ENCODE assay signal across 8 mouse cellular contexts in the genomic region with DNA sequence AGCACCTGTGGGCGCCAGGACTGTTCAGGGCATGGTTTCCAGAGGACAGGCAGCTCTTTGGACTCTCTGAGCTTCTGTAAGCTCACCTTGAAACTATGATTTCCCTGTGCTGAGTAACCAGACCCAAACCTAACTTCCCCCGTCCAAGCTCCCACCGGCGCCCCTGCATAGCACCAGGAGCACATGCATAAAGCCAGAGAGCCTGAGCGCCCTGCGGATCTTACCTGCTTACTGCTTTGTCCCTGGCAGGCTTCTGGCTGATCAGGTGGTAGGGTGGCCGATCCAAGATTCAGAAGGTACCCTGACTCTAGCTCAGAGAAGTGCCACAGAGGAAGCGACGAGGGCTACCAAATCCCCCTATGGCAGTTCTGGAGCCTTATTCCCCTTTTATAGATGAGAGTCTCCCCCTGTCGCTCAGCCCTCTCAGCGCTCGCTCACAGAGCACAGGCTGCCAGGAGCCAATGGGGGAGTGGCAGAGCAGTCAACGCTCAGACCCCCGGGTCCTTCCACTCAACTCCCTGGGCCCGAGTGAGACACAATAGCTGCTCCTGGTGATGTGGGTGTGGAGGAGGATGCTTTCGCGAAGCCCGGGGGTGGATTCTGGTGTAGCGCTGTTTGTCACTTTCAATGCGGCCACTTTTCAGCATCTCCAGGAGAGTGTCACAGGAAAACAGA. TPM values are rescaled to one million over a fixed set of nuclear protein-coding genes. Genes with fewer than 3 reads are reported as not detected.
DNase-seq lines count a peak whose midpoint lies in the region; ATAC-seq and TF ChIP-seq lines count a peak whose summit lies in the region.
"Had no signal": no experiment of that assay in that cellular context is flagged by ENCODE, and none has a peak within 500 bp of the region (broad histone marks: within the 10 kb centered on the region; RNA-seq: fewer than 3 reads in every experiment).

A gene (minus strand): TSS at position 361 of the 675 bp plus-strand sequence.

- 0 out of 2 replicates have a peak, but pooled peaks cover 2% of the 10 kb centered on the region for H3K27me3 ChIP-seq in forebrain, embryonic 16.5 days (replicated peaks; ENCODE audit: control insufficient read depth, insufficient read depth, low read length)
- peaks cover 17% of the 10 kb centered on the region; the same call in 1 of the 2 replicates for H3K27me3 ChIP-seq in limb, embryonic 11.5 days (ENCODE audit: control insufficient read depth, insufficient read depth, low read length)

- WGBS in forebrain, embryonic 16.5 days, result 4% methylated on average over 20 of the region's 20 CpGs
- WGBS in limb, embryonic 11.5 days, result 11% methylated on average over 20 of the region's 20 CpGs
- 9% methylated on average over 20 of the region's 20 CpGs for WGBS in lung, adult 2 months

- TF ChIP-seq CTCF in lung, adult 2 months (IDR thresholded peaks at IDR 0.05; ENCODE audit: insufficient read depth, low read length), result no peak

- no peaks in the 10 kb centered on the region for H3K9me3 ChIP-seq in forebrain, embryonic 16.5 days (ENCODE audit: control insufficient read depth, low read length)
- H3K9me3 ChIP-seq in limb, embryonic 11.5 days (ENCODE audit: control insufficient read depth, low read length), result no peaks in the 10 kb centered on the region
- H3K9me3 ChIP-seq: megakaryocyte, embryonic 14.5 days had no signal

- ATAC-seq in forebrain, embryonic 16.5 days, result peak; percentile 91
- ATAC-seq in limb, embryonic 11.5 days (ENCODE audit: insufficient number of reproducible peaks, low FRiP score, low TSS enrichment, low read depth), result no peak

- H3K9ac ChIP-seq in forebrain, embryonic 16.5 days (replicated peaks; ENCODE audit: low read depth, low read length), result peak within 1 kb of the TSS; percentile 27
- no peak within 1 kb of the TSS for H3K9ac ChIP-seq in limb, embryonic 11.5 days (ENCODE audit: low read length)

- peak within 1 kb of the TSS; percentile 27 for H3K4me3 ChIP-seq in forebrain, embryonic 16.5 days (replicated peaks; ENCODE audit: low read length)
- no peak within 1 kb of the TSS for H3K4me3 ChIP-seq in limb, embryonic 11.5 days (ENCODE audit: low read depth, low read length)
- H3K4me3 ChIP-seq in lung, adult 2 months (replicated peaks; ENCODE audit: extremely low read depth, low read depth, low read length), result no peak within 1 kb of the TSS
- H3K4me3 ChIP-seq: megakaryocyte, embryonic 14.5 days had no signal

- H3K4me2 ChIP-seq in forebrain, embryonic 16.5 days (ENCODE audit: low read length), result peak within 1 kb of the TSS; percentile 54
- no peak within 1 kb of the TSS; the same call in 1 of the 2 replicates for H3K4me2 ChIP-seq in limb, embryonic 11.5 days (ENCODE audit: low read depth, severe bottlenecking)

- H3K27ac ChIP-seq in forebrain, embryonic 16.5 days (ENCODE audit: low read length), result no peak within 1 kb of the TSS
- no peak within 1 kb of the TSS for H3K27ac ChIP-seq in limb, embryonic 11.5 days (replicated peaks; ENCODE audit: low read depth, low read length)

- no peak for TF ChIP-seq POLR2A in lung, adult 2 months (IDR thresholded peaks at IDR 0.05; ENCODE audit: borderline replicate concordance, extremely low read depth, low read depth, low read length)

- DNase-seq in thymus, postnatal 4 days, result peak; percentile 9
- DNase-seq in thymus, postnatal 0 days (ENCODE audit: low spot score), result no peak
- DNase-seq in limb, embryonic 11.5 days (ENCODE audit: low spot score), result peak; percentile 41
- no peak for DNase-seq in B cell, adult 2 months
- DNase-seq in c-Kit-positive CD71-positive TER-119-positive erythroid progenitor cells, embryonic 14.5 days (ENCODE audit: low spot score), result no peak
- no peak for DNase-seq in lung, adult 2 months

- peaks cover 9% of the 10 kb centered on the region for H3K4me1 ChIP-seq in forebrain, embryonic 16.5 days (replicated peaks; ENCODE audit: control insufficient read depth, insufficient read depth, low read length)
- 0 out of 2 replicates have a peak, but pooled peaks cover 3% of the 10 kb centered on the region for H3K4me1 ChIP-seq in limb, embryonic 11.5 days (ENCODE audit: control insufficient read depth, insufficient read depth, low read length)
- no peaks in the 10 kb centered on the region for H3K4me1 ChIP-seq in lung, adult 2 months (ENCODE audit: control insufficient read depth, insufficient read depth, low read length)
- H3K4me1 ChIP-seq: megakaryocyte, embryonic 14.5 days had no signal

- no peaks in the 10 kb centered on the region for H3K36me3 ChIP-seq in forebrain, embryonic 16.5 days (ENCODE audit: control insufficient read depth, insufficient read depth)
- no peaks in the 10 kb centered on the region for H3K36me3 ChIP-seq in limb, embryonic 11.5 days (ENCODE audit: control insufficient read depth, insufficient read depth, low read length)

RNA-seq across cellular contexts. Expression of the gene that starts here (rescaled TPM):
- polyA plus RNA-seq in thymus, postnatal 0 days (2015; fragmentation: Nextera tagmentation; extraction: Ambion mirVana), result 0.67 and 0.98 TPM in 2 replicates
- polyA plus RNA-seq in forebrain, embryonic 16.5 days (2015; fragmentation: Nextera tagmentation; extraction: Ambion mirVana), result 4.7 and 9.2 TPM in 2 replicates
- polyA plus RNA-seq in limb, embryonic 11.5 days (2014; fragmentation: Nextera tagmentation; extraction: Ambion mirVana), result not detected in 2 replicates
- not detected in 2 replicates for polyA plus RNA-seq in lung, adult 2 months (2012; rRNA removed)

Comparison
In these comparisons a context has a peak if more than half of its experiments do, and no peak if none do; other contexts are left out.
1. Peak in DNase-seq in limb, embryonic 11.5 days; RNA of the gene not detected or under 1 TPM.